Comparison of ENCODE assay signal across 16 mouse cellular contexts in genomic region chr2:74734451-74734850, GRCm38 (mm10). TPM values are rescaled to one million over a fixed set of nuclear protein-coding genes. Genes with fewer than 3 reads are reported as not detected.
DNase-seq lines count a peak whose midpoint lies in the region; ATAC-seq and TF ChIP-seq lines count a peak whose summit lies in the region.
"Had no signal": no experiment of that assay in that cellular context is flagged by ENCODE, and none has a peak within 500 bp of the region (broad histone marks: within the 10 kb centered on the region; RNA-seq: fewer than 3 reads in every experiment).

No protein-coding gene starts in this region.

- no peaks in the 10 kb centered on the region for H3K27me3 ChIP-seq in kidney, adult 2 months (replicated peaks; ENCODE audit: control insufficient read depth, insufficient read depth, low read length)
- H3K27me3 ChIP-seq in embryonic facial prominence, embryonic 14.5 days (replicated peaks; ENCODE audit: control insufficient read depth, insufficient read depth, low read length), result peaks cover 97% of the 10 kb centered on the region
- H3K27me3 ChIP-seq in hindbrain, postnatal 0 days (ENCODE audit: insufficient read depth, low read length), result peaks cover 59% of the 10 kb centered on the region
- no peaks in the 10 kb centered on the region for H3K27me3 ChIP-seq in neural tube, embryonic 13.5 days

- no peak overlapping the region for H3K9ac ChIP-seq in embryonic facial prominence, embryonic 14.5 days (ENCODE audit: low read depth, low read length)
- peak overlapping the region; percentile 53; the same call in 1 of the 2 replicates for H3K9ac ChIP-seq in hindbrain, postnatal 0 days (replicated peaks; ENCODE audit: low read length)
- peak overlapping the region; percentile 86 for H3K9ac ChIP-seq in neural tube, embryonic 13.5 days
- H3K9ac ChIP-seq: liver, embryonic 13.5 days had no signal

- DNase-seq in kidney, postnatal 4 days, result peak; percentile 42 to 54
- DNase-seq in kidney, adult 2 months, result no peak
- no peak for DNase-seq in embryonic facial prominence, embryonic 14.5 days (ENCODE audit: low spot score)
- DNase-seq in hindbrain, postnatal 0 days (ENCODE audit: low spot score), result peak; percentile 35
- no peak for DNase-seq in layer of hippocampus, adult 18-20 months (ENCODE audit: low spot score in 2 of 2)
- DNase-seq in urinary bladder, adult 2 months (ENCODE audit: low spot score), result no peak
- DNase-seq in heart, adult 18-20 months, result no peak
- DNase-seq: cerebellum, postnatal 14 days; liver, embryonic 13.5 days; lung, postnatal 10 days had no signal

- H3K4me2 ChIP-seq in embryonic facial prominence, embryonic 14.5 days (ENCODE audit: low read depth, low read length), result peak overlapping the region; percentile 46; the same call in 1 of the 2 replicates
- peak overlapping the region; percentile 49 for H3K4me2 ChIP-seq in hindbrain, postnatal 0 days (ENCODE audit: low read depth, low read length)
- peak overlapping the region; percentile 68 for H3K4me2 ChIP-seq in neural tube, embryonic 13.5 days
- H3K4me2 ChIP-seq: liver, embryonic 13.5 days had no signal

- H3K9me3 ChIP-seq in embryonic facial prominence, embryonic 14.5 days (ENCODE audit: control insufficient read depth, low read length), result no peaks in the 10 kb centered on the region
- no peaks in the 10 kb centered on the region for H3K9me3 ChIP-seq in hindbrain, postnatal 0 days (ENCODE audit: low read length)
- no peaks in the 10 kb centered on the region for H3K9me3 ChIP-seq in neural tube, embryonic 13.5 days
- H3K9me3 ChIP-seq: liver, embryonic 13.5 days had no signal

- H3K27ac ChIP-seq in kidney, adult 2 months (ENCODE audit: insufficient read depth, low read depth, low read length), result no peak overlapping the region
- H3K27ac ChIP-seq in embryonic facial prominence, embryonic 14.5 days (replicated peaks; ENCODE audit: low read depth, low read length), result peak overlapping the region; percentile 39; the same call in 1 of the 2 replicates
- H3K27ac ChIP-seq in hindbrain, postnatal 0 days, result peak overlapping the region; percentile 84
- H3K27ac ChIP-seq in neural tube, embryonic 13.5 days (replicated peaks), result peak overlapping the region; percentile 99
- H3K27ac ChIP-seq: liver, embryonic 13.5 days had no signal

- no peaks in the 10 kb centered on the region for H3K36me3 ChIP-seq in kidney, adult 2 months (ENCODE audit: control insufficient read depth, insufficient read depth, low read length)
- H3K36me3 ChIP-seq in embryonic facial prominence, embryonic 14.5 days (ENCODE audit: control insufficient read depth, insufficient read depth, low read length), result no peaks in the 10 kb centered on the region
- no peaks in the 10 kb centered on the region for H3K36me3 ChIP-seq in hindbrain, postnatal 0 days (ENCODE audit: insufficient read depth, low read length)
- peaks cover 24% of the 10 kb centered on the region for H3K36me3 ChIP-seq in neural tube, embryonic 13.5 days
- H3K36me3 ChIP-seq: liver, embryonic 13.5 days had no signal

- TF ChIP-seq CTCF in kidney, adult 2 months (conservative IDR thresholded peaks at IDR 0.05; ENCODE audit: insufficient read depth, insufficient read length, low read depth, low read length), result no peak
- TF ChIP-seq CTCF in hindbrain, postnatal 0 days (IDR thresholded peaks at IDR 0.05; ENCODE audit: low read depth), result no peak

- peaks cover 5% of the 10 kb centered on the region; the same call in 1 of the 2 replicates for H3K4me1 ChIP-seq in kidney, adult 2 months (ENCODE audit: control insufficient read depth, insufficient read depth, low read length)
- H3K4me1 ChIP-seq in embryonic facial prominence, embryonic 14.5 days (ENCODE audit: control insufficient read depth, insufficient read depth, low read length), result no peaks in the 10 kb centered on the region; the same call in 1 of the 2 replicates
- no peaks in the 10 kb centered on the region for H3K4me1 ChIP-seq in hindbrain, postnatal 0 days (ENCODE audit: insufficient read depth, low read length)
- peaks cover 98% of the 10 kb centered on the region for H3K4me1 ChIP-seq in neural tube, embryonic 13.5 days (replicated peaks)
- H3K4me1 ChIP-seq: liver, embryonic 13.5 days had no signal

- TF ChIP-seq POLR2A in kidney, adult 2 months (IDR thresholded peaks at IDR 0.05; ENCODE audit: low read depth, low read length), result no peak

- no peak for ATAC-seq in embryonic facial prominence, embryonic 14.5 days (ENCODE audit: low read depth)
- no peak for ATAC-seq in hindbrain, postnatal 0 days
- ATAC-seq in neural tube, embryonic 13.5 days (ENCODE audit: low read depth), result peak; percentile 73
- ATAC-seq: CD4-positive, CD25-positive, alpha-beta regulatory T cell, adult 4 months had no signal

- WGBS in kidney, adult 2 months, result 75% methylated on average over 13 of the region's 13 CpGs
- WGBS in embryonic facial prominence, embryonic 14.5 days, result 1% methylated on average over 13 of the region's 13 CpGs
- 3% methylated on average over 13 of the region's 13 CpGs for WGBS in hindbrain, postnatal 0 days
- WGBS in neural tube, embryonic 13.5 days, result 2% methylated on average over 13 of the region's 13 CpGs

- H3K4me3 ChIP-seq in kidney, adult 2 months (ENCODE audit: insufficient read depth, low read depth, low read length), result no peak overlapping the region
- no peak overlapping the region; the same call in none of the 2 replicates for H3K4me3 ChIP-seq in embryonic facial prominence, embryonic 14.5 days (ENCODE audit: low read depth, low read length)
- peak overlapping the region; percentile 16 for H3K4me3 ChIP-seq in hindbrain, postnatal 0 days (ENCODE audit: low read length)
- peak overlapping the region; percentile 38 for H3K4me3 ChIP-seq in neural tube, embryonic 13.5 days
- H3K4me3 ChIP-seq: liver, embryonic 13.5 days had no signal

RNA-seq across cellular contexts. Expression of gene Gm28230, which starts 7.9 kb away (rescaled TPM):
- polyA plus RNA-seq in kidney, adult 2 months (2012; rRNA removed), result 5.5 and 7.8 TPM in 2 replicates
- 0.13 TPM in 1 of 2 replicates, not detected in the other for polyA plus RNA-seq in embryonic facial prominence, embryonic 14.5 days (2014; fragmentation: Nextera tagmentation; extraction: Ambion mirVana)
- total RNA-seq in hindbrain, postnatal 0 days (2014; rRNA removed), result 1.3 and 3.5 TPM in 2 replicates
- 0.37 and 0.70 TPM in 2 replicates for polyA plus RNA-seq in hindbrain, postnatal 0 days (2015; fragmentation: Nextera tagmentation; extraction: Ambion mirVana)
- 2.2 and 2.4 TPM in 2 replicates for polyA plus RNA-seq in neural tube, embryonic 13.5 days (2015; fragmentation: Nextera tagmentation; extraction: Ambion mirVana)
- not detected for total RNA-seq in layer of hippocampus, adult 18-20 months (2021)
- polyA plus RNA-seq in urinary bladder, adult 2 months (2012; rRNA removed), result 8.8 and 10.0 TPM in 2 replicates
- not detected for total RNA-seq in heart, adult 18-20 months (2021)
- total RNA-seq: granulocyte monocyte progenitor cell, adult 5-6 weeks; heart, postnatal 25 days had no signal
- polyA plus RNA-seq: CD4-positive, CD25-positive, alpha-beta regulatory T cell, adult 4 months; liver, embryonic 13.5 days; midbrain, embryonic 14.5 days had no signal

RNA-seq across cellular contexts. Expression of gene Hoxd4, which starts 22.7 kb away (rescaled TPM):
- polyA plus RNA-seq in kidney, adult 2 months (2012; rRNA removed), result 20.3 and 31.4 TPM in 2 replicates
- 0.63 and 0.82 TPM in 2 replicates for polyA plus RNA-seq in embryonic facial prominence, embryonic 14.5 days (2014; fragmentation: Nextera tagmentation; extraction: Ambion mirVana)
- total RNA-seq in hindbrain, postnatal 0 days (2014; rRNA removed), result 13.9 and 18.1 TPM in 2 replicates
- 1.6 and 1.9 TPM in 2 replicates for polyA plus RNA-seq in hindbrain, postnatal 0 days (2015; fragmentation: Nextera tagmentation; extraction: Ambion mirVana)
- polyA plus RNA-seq in neural tube, embryonic 13.5 days (2015; fragmentation: Nextera tagmentation; extraction: Ambion mirVana), result 6.9 and 7.2 TPM in 2 replicates
- not detected for total RNA-seq in layer of hippocampus, adult 18-20 months (2021)
- 39.2 and 61.2 TPM in 2 replicates for polyA plus RNA-seq in urinary bladder, adult 2 months (2012; rRNA removed)
- under 1 TPM; 0.25 to 0.26 TPM for total RNA-seq in heart, adult 18-20 months (2021)
- total RNA-seq: granulocyte monocyte progenitor cell, adult 5-6 weeks had no signal
- polyA plus RNA-seq: CD4-positive, CD25-positive, alpha-beta regulatory T cell, adult 4 months; liver, embryonic 13.5 days; midbrain, embryonic 14.5 days had no signal

RNA-seq across cellular contexts. Expression of gene Hoxd3, which starts 22.7 kb away (rescaled TPM):
- 10.2 and 10.7 TPM in 2 replicates for polyA plus RNA-seq in kidney, adult 2 months (2012; rRNA removed)
- polyA plus RNA-seq in embryonic facial prominence, embryonic 14.5 days (2014; fragmentation: Nextera tagmentation; extraction: Ambion mirVana), result 3.8 and 4.7 TPM in 2 replicates
- 31.3 and 36.8 TPM in 2 replicates for total RNA-seq in hindbrain, postnatal 0 days (2014; rRNA removed)
- 25.2 and 26.3 TPM in 2 replicates for polyA plus RNA-seq in hindbrain, postnatal 0 days (2015; fragmentation: Nextera tagmentation; extraction: Ambion mirVana)
- polyA plus RNA-seq in neural tube, embryonic 13.5 days (2015; fragmentation: Nextera tagmentation; extraction: Ambion mirVana), result 24.2 and 33.8 TPM in 2 replicates
- total RNA-seq in layer of hippocampus, adult 18-20 months (2021), result not detected
- polyA plus RNA-seq in urinary bladder, adult 2 months (2012; rRNA removed), result 2.6 and 2.7 TPM in 2 replicates
- not detected for total RNA-seq in heart, adult 18-20 months (2021)
- total RNA-seq: granulocyte monocyte progenitor cell, adult 5-6 weeks; heart, postnatal 25 days had no signal
- polyA plus RNA-seq: CD4-positive, CD25-positive, alpha-beta regulatory T cell, adult 4 months; midbrain, embryonic 14.5 days had no signal

RNA-seq across cellular contexts. Expression of gene Hoxd1, which starts 28.3 kb away (rescaled TPM):
- polyA plus RNA-seq in kidney, adult 2 months (2012; rRNA removed), result 0.04 and 0.08 TPM in 2 replicates
- 3.9 and 4.7 TPM in 2 replicates for polyA plus RNA-seq in embryonic facial prominence, embryonic 14.5 days (2014; fragmentation: Nextera tagmentation; extraction: Ambion mirVana)
- 0.26 and 1.7 TPM in 2 replicates for total RNA-seq in hindbrain, postnatal 0 days (2014; rRNA removed)
- polyA plus RNA-seq in hindbrain, postnatal 0 days (2015; fragmentation: Nextera tagmentation; extraction: Ambion mirVana), result 0.43 and 0.46 TPM in 2 replicates
- 6.4 and 9.0 TPM in 2 replicates for polyA plus RNA-seq in neural tube, embryonic 13.5 days (2015; fragmentation: Nextera tagmentation; extraction: Ambion mirVana)
- under 1 TPM in 1 of 2 experiments, not detected in 1; 0.17 TPM for total RNA-seq in layer of hippocampus, adult 18-20 months (2021)
- polyA plus RNA-seq in urinary bladder, adult 2 months (2012; rRNA removed), result 0.04 TPM in 1 of 2 replicates, not detected in the other
- not detected for total RNA-seq in heart, adult 18-20 months (2021)
- total RNA-seq: granulocyte monocyte progenitor cell, adult 5-6 weeks; heart, postnatal 25 days had no signal
- polyA plus RNA-seq: CD4-positive, CD25-positive, alpha-beta regulatory T cell, adult 4 months; liver, embryonic 13.5 days; midbrain, embryonic 14.5 days; small intestine, adult 2 months had no signal

RNA-seq across cellular contexts. Expression of gene Hoxd8, which starts 30.0 kb away (rescaled TPM):
- polyA plus RNA-seq in kidney, adult 2 months (2012; rRNA removed), result 45.8 and 46.2 TPM in 2 replicates
- 8.7 and 10.3 TPM in 2 replicates for polyA plus RNA-seq in embryonic facial prominence, embryonic 14.5 days (2014; fragmentation: Nextera tagmentation; extraction: Ambion mirVana)
- total RNA-seq in hindbrain, postnatal 0 days (2014; rRNA removed), result 0.37 and 9.2 TPM in 2 replicates
- 0.21 TPM in 1 of 2 replicates, not detected in the other for polyA plus RNA-seq in hindbrain, postnatal 0 days (2015; fragmentation: Nextera tagmentation; extraction: Ambion mirVana)
- 17.4 and 22.8 TPM in 2 replicates for polyA plus RNA-seq in neural tube, embryonic 13.5 days (2015; fragmentation: Nextera tagmentation; extraction: Ambion mirVana)
- not detected for total RNA-seq in layer of hippocampus, adult 18-20 months (2021)
- polyA plus RNA-seq in urinary bladder, adult 2 months (2012; rRNA removed), result 19.5 and 23.1 TPM in 2 replicates
- total RNA-seq in heart, adult 18-20 months (2021), result 1 to 10 TPM in 1 of 2 experiments, under 1 TPM in 1; 0.65 to 2.3 TPM
- total RNA-seq: granulocyte monocyte progenitor cell, adult 5-6 weeks had no signal
- polyA plus RNA-seq: CD4-positive, CD25-positive, alpha-beta regulatory T cell, adult 4 months; midbrain, embryonic 14.5 days had no signal

Comparison
In these comparisons a context has a peak if more than half of its experiments do, and no peak if none do; other contexts are left out.
1. DNase-seq: peak in kidney, postnatal 4 days (2 of 2) and hindbrain, postnatal 0 days (single experiment); none in kidney, adult 2 months (single experiment), embryonic facial prominence, embryonic 14.5 days (single experiment), layer of hippocampus, adult 18-20 months (0 of 2), urinary bladder, adult 2 months (single experiment) and heart, adult 18-20 months (0 of 2).
2. H3K4me3 ChIP-seq: peak in hindbrain, postnatal 0 days (single experiment) and neural tube, embryonic 13.5 days (single experiment); none in kidney, adult 2 months (single experiment) and embryonic facial prominence, embryonic 14.5 days (single experiment).
3. Peak in every context shown above with its lines, with median percentiles within 50 percentile points of each other: H3K4me2 ChIP-seq.